Mouse (Mus musculus) CH12.LX (cell line): ENCODE results near the gene Faiml.

Experiments used
- CHD2 ChIP-seq: IDR thresholded peaks from 2 replicates; pipeline ENCODE4 v1.6.1; 2011; ENCODE audit warnings: low read length, improper control_type of control experiment
- CTCF ChIP-seq, 2 experiments: IDR thresholded peaks in 1 of 2; conservative IDR thresholded peaks in 1 of 2; 2 replicates each; pipeline ENCODE4 v1.5.1; 2011 to 2012; ENCODE audit warnings: low read depth in 2 of 2, low read length in 2 of 2, improper control_type of control experiment in 1 of 2, inconsistent platforms in 1 of 2, mild to moderate bottlenecking in 1 of 2, moderate library complexity in 1 of 2
- E2F4 ChIP-seq: IDR thresholded peaks from 2 replicates; pipeline ENCODE4 v1.6.1; 2011; ENCODE audit warnings: low read depth, low read length, improper control_type of control experiment; ENCODE audit not compliant: insufficient replicate concordance
- POLR2A ChIP-seq: IDR thresholded peaks from 2 replicates; pipeline ENCODE4 v1.6.1; 2011; ENCODE audit warnings: low read depth, mild to moderate bottlenecking, improper control_type of control experiment, low read length
- ZC3H11A ChIP-seq: IDR thresholded peaks from 2 replicates; pipeline ENCODE4 v1.6.1; 2012; ENCODE audit warnings: low read depth, mild to moderate bottlenecking, inconsistent platforms, low read length, improper control_type of control experiment
- ZMIZ1 ChIP-seq: IDR thresholded peaks from 2 replicates; pipeline ENCODE4 v1.6.1; 2012; ENCODE audit warnings: low read depth, mild to moderate bottlenecking, inconsistent platforms, low read length, improper control_type of control experiment

GRCm38 (mm10) chr9:99243190-99243894 is 6.3 kb upstream of the Faiml start, which contains the start of gene Cep70:
- TF ChIP-seq CHD2 = no peak
- TF ChIP-seq CTCF (conservative IDR thresholded peaks at IDR 0.05 in 1 of 2, IDR thresholded peaks at IDR 0.05 in 1 of 2; ENCODE audit: low read depth in 2 of 2, low read length in 2 of 2) = no peak
- peak; percentile 65; the same call in 1 of the 2 replicates for TF ChIP-seq POLR2A
- peak; percentile 58; the same call in 1 of the 2 replicates for TF ChIP-seq ZMIZ1
- peak; percentile 62; the same call in 1 of the 2 replicates for TF ChIP-seq E2F4
- no peak for TF ChIP-seq ZC3H11A
